Mouse (Mus musculus): ENCODE data around the gene Macf1. TPM values are rescaled to one million over a fixed set of nuclear protein-coding genes. Genes with fewer than 3 reads are reported as not detected.

The Macf1 gene
- total RNA-seq, 2 experiments from 2014 or later = 76.5 to 88.0 TPM

DNA sequence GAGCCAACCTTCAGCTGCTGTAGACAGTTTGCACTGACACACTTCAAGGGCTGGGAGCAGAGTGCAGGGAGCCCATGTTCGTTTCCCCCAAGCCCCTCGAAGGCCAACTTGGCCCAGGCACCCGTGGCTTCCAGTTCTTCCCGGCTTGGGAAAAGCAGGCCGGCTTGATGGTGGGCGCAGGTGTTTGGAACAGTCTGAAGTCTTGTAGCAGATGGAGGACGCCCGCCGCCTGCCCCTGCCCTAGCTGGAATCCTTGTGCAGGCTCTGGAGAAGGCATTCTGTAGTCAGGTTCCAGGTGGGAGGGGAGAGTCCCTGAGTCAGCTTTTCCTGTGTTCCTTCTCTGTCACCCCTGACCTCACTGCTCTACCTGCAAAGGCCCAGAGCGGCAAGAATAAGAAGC, 377.2 kb downstream of the Macf1 start:
- intact Hi-C loops (cut with DNase I; ENCODE audit: low total_unique reads) = loop anchor here (5.0 kb wide), 1 partner anchor 35 kb away; the partner anchor contains the start of gene Bmp8a
- DNase-seq = no peak

DNA sequence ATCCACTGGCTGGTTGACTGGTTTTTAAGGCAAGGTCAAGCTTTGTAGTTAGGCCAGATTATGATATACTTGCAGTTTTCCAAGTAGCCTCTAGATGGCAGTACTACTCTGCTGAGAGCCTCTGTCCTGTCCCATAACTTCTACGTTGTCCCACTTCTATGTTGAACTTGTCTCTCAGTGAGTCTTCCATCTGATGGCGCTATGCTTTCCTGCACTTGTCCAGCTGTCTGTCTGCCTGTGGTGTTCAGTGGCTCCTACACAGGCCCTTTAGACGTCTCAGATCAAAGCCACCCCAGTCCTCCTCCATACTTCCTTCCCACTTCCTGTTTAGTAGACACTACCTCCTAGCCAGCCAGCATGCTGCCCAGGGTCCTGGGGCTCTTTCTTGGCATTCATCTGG, 378.4 kb downstream of the Macf1 start:
- intact Hi-C loops (cut with DNase I; ENCODE audit: low total_unique reads) = loop anchor here (5.0 kb wide), 1 partner anchor 37 kb away; the partner anchor contains the start of gene Bmp8a
- no peak for DNase-seq

Small RNAs within 50 kb of the gene (microRNA-seq; reads per million reads assigned to microRNA genes)
- gene Mir6398 = 0 reads per million in 2 experiments

Other genes with a start within 250 kb of the Macf1 start
- gene Ndufs5, start 33.8 kb upstream of the Macf1 start, total RNA-seq (2021) = 100 to 1,000 TPM; 256 to 285 TPM
- 10 to 100 TPM; 18.2 to 18.9 TPM for gene Akirin1, start 66.0 kb upstream of the Macf1 start, total RNA-seq (2021)
- under 1 TPM; 0.21 to 0.33 TPM for gene Rhbdl2, start 103.5 kb upstream of the Macf1 start, total RNA-seq (2021)
- gene 4933427I04Rik, start 175.3 kb upstream of the Macf1 start, total RNA-seq (2021) = not detected
- gene Mycbp, start 220.5 kb upstream of the Macf1 start, total RNA-seq (2021) = 10 to 100 TPM; 15.7 to 21.6 TPM
- gene Rragc, start 233.1 kb upstream of the Macf1 start, total RNA-seq (2021) = 10 to 100 TPM; 21.4 to 24.2 TPM
- gene 4930535I16Rik, start 233.7 kb upstream of the Macf1 start, total RNA-seq (2021) = not detected

Data from gastrocnemius, postnatal 14 days (tissue).